Mouse (Mus musculus): ENCODE measurements around the gene Jazf1. TPM values are rescaled to one million over a fixed set of nuclear protein-coding genes. Genes with fewer than 3 reads are reported as not detected.

The Jazf1 gene
- total RNA-seq, 2 experiments from 2014 or later: 54.4 to 58.0 TPM

- intact Hi-C loops (cut with DNase I): no loop called here
- DNase-seq (ENCODE audit: low spot score in 2 of 2): no peak
Measured at GRCm38 (mm10) chr6:52887541-52888203, 180.8 kb downstream of the Jazf1 start.

GRCm38 (mm10) chr6:52883773-52884172 lies 184.7 kb downstream of the Jazf1 start:
- intact Hi-C loops (cut with DNase I): no loop called here
- DNase-seq (ENCODE audit: low spot score in 2 of 2): no peak

GRCm38 (mm10) chr6:52877176-52877575 lies 191.3 kb downstream of the Jazf1 start:
- no peak for DNase-seq (ENCODE audit: low spot score in 2 of 2)

DNA sequence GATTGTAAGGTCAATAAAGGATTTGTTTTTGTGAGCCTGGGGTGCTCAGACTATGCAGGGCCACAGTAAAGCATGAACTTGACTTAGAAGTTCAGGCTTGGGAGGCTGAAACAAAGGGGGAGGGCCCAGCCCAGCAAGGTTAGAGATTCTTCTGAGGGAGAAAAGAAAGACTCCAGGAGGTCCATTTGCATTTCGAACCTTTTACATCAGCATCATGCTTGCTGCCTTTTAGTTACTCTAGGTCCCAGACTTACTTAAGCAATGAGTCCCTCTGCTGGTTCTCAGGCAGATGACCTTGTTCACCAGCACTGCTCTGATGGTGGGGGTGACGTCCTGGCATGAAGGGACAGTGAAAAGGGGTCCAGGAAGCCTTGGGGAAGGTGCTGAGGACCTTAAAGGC lies 197.1 kb downstream of the Jazf1 start:
- no peak for DNase-seq (ENCODE audit: low spot score in 2 of 2)
- intact Hi-C loops (cut with DNase I): no loop called here

More at GRCm38 (mm10) chr6:52877176-52877575, 191.3 kb downstream of the Jazf1 start:
- intact Hi-C loops (cut with DNase I): no loop called here

DNA sequence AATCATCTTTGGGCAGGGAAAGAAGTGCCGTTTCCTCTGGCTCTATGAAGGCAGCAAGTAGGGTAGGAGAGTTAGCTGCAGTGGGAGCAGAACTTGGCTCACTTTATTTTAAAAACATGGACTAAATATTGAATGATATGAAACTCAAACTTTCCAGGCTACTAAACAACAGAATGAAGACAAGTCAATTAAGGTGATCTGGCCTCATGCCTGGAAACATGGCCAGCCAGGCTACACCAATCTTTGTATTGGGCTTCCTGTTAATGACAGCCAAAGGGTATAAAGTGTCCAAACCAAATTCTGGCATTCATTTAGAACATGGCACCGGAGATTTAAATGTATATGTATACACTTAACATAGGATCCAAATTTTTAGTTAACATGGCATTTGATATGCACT lies 199.2 kb downstream of the Jazf1 start:
- intact Hi-C loops (cut with DNase I): no loop called here
- DNase-seq (ENCODE audit: low spot score in 2 of 2): no peak

DNA sequence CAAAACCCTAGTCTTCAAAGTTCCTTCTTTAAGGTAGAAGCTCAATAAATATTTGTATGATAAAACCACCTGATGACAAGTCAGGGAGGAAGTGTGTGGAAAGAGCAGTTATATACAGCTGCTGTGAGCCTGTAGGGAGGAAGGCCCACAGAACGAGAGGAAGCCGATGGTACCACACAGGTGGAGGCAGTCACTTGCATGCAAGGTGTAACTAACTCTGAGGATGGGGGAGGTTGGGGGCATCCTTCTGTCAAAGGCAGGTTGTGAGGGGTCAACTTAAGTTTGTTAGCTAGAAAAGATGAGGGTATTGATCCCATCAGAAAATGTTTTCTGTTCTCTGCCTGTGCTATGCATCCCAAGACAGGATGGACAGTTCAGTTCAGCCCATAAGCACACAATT lies 200.1 kb downstream of the Jazf1 start:
- no peak for DNase-seq (ENCODE audit: low spot score in 2 of 2)
- intact Hi-C loops (cut with DNase I): no loop called here

- intact Hi-C loops (cut with DNase I): no loop called here
- no peak for DNase-seq (ENCODE audit: low spot score in 2 of 2)
Measured at GRCm38 (mm10) chr6:52861928-52862327, 206.5 kb downstream of the Jazf1 start.

DNA sequence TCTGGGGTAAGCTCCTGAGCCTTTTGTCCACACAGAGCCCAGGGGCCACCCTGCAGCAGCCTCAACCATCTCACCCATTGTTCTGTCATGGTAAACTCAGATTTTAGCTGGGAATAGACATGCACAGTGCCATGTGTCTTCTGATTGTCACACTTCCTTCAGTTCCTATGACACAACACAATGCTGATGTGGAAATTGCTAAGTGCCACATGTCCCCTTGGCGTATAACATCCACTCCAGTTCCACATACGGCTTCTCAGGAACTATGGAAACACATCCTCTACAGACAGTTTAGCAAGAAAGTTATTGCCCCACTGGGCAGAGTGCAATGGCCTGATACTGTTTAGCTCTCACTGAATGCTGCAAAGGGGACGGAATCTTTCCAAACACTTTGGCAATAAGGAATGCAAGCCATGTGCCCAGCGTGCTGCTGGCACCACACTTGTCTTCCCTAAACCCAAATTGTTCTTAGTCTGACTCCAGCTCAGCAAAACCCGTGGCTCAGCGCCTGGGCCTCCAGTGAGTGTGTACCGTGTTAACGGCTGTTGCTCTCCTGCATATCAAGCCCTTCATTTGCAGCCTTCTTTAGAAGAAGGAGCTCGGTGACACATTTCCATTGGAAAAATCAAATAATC lies 207.1 kb downstream of the Jazf1 start:
- peak in 1 of 2 experiments; percentile 41 for DNase-seq (ENCODE audit: low spot score in 2 of 2)

DNA sequence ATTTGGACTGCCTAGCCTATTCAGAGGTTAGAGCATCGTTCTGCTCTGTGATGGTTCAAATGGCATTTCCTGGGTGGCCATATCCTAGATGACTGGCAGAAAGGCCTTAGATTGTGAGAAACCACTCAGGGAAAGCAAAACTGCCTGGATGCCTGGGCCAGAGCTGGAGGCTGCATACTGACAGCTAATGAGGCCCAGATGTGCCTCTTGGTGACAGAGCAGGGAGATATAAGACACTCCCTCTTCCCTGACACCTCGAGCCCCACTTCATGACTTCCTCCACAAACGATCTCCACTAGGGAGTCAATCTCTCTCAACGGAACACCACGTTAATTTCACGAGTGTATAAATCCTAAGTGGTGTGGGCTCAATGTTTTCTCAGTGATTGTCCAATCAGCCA lies 207.7 kb downstream of the Jazf1 start:
- no peak for DNase-seq (ENCODE audit: low spot score in 2 of 2)
- intact Hi-C loops (cut with DNase I): no loop called here

More for the DNA sequence above, 207.1 kb downstream of the Jazf1 start:
- intact Hi-C loops (cut with DNase I): no loop called here

GRCm38 (mm10) chr6:52858911-52859431 lies 209.5 kb downstream of the Jazf1 start:
- intact Hi-C loops (cut with DNase I): no loop called here
- DNase-seq (ENCODE audit: low spot score in 2 of 2): no peak

- DNase-seq (ENCODE audit: low spot score in 2 of 2): no peak
- intact Hi-C loops (cut with DNase I): no loop called here
Measured at GRCm38 (mm10) chr6:52852404-52853107, 215.9 kb downstream of the Jazf1 start.

- intact Hi-C loops (cut with DNase I): no loop called here
- DNase-seq (ENCODE audit: low spot score in 2 of 2): no peak
Measured at GRCm38 (mm10) chr6:52851975-52852374, 216.5 kb downstream of the Jazf1 start.

GRCm38 (mm10) chr6:52851019-52851418 lies 217.4 kb downstream of the Jazf1 start:
- peak; percentile 49 to 56 for DNase-seq (ENCODE audit: low spot score in 2 of 2)
- intact Hi-C loops (cut with DNase I): no loop called here

DNA sequence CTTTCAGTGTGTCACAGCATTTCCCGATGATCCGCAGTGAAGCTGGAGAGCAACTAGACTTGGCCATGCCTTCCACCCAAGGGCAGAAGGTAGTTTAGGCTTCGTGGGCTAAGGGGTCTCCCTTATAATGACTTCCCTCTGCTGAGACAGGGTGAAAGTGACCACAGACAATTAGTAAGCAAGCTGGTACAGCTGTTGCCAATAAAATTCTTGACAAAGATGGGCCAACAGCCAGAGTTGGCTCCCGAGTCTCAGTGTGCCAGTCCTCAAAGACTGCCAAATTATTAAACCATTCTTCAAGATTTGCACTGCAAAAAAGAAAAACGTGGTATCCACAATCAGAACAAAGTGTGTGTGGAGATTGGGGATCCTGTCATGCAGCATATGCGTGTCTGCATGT lies 220.2 kb downstream of the Jazf1 start:
- intact Hi-C loops (cut with DNase I): no loop called here

DNA sequence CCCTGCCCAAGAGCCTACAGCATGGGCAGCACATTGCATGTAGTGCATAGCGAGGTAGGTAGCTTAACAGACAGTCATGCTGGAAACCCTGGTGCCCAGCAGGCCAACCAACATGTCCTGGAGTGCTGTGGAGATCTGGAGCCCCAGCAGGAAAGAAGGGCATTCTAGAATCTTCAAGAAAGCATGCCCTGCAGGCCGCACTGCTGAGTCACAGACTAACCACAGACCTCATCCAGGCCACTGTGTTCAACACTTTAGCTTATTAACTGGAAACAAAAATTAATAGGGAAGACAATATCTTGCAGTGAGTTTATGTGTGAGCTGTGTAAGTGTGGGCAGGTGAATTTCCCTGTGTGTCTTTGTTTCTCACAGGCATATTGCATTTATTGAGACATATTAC lies 222.1 kb downstream of the Jazf1 start:
- intact Hi-C loops (cut with DNase I): no loop called here
- no peak for DNase-seq (ENCODE audit: low spot score in 2 of 2)

More for the DNA sequence above, 220.2 kb downstream of the Jazf1 start:
- DNase-seq (ENCODE audit: low spot score in 2 of 2): no peak

DNA sequence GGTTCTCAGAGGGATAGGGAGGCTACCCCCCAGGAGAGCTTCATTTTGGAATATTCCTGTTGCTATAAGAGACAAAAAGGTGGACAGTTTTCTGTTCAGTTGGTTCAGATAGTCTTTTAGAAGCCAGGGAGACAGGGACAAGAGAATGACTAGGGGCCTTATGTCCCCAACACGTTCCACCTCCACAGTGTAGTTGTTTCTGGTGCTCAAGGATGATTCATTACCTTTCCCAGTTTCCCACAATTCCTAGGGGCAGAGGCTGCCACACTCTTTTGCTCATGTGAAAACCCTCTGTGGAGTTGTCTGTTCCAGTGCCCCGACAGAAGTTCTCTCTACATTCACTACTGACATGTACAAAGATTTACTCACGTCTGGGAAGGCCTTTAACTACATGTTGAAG lies 223.7 kb downstream of the Jazf1 start:
- intact Hi-C loops (cut with DNase I): loop anchor here (5.0 kb wide), 1 partner anchor 73 kb away; no protein-coding TSS in a partner anchor
- no peak for DNase-seq (ENCODE audit: low spot score in 2 of 2)

GRCm38 (mm10) chr6:52843027-52843426 lies 225.4 kb downstream of the Jazf1 start:
- DNase-seq (ENCODE audit: low spot score in 2 of 2): no peak
- intact Hi-C loops (cut with DNase I): loop anchor here (5.0 kb wide), 1 partner anchor 74 kb away; no protein-coding TSS in a partner anchor

GRCm38 (mm10) chr6:52842598-52842997 lies 225.8 kb downstream of the Jazf1 start:
- intact Hi-C loops (cut with DNase I): loop anchor here (5.0 kb wide), 1 partner anchor 75 kb away; no protein-coding TSS in a partner anchor

GRCm38 (mm10) chr6:52841611-52842010 lies 226.8 kb downstream of the Jazf1 start:
- intact Hi-C loops (cut with DNase I): loop anchor here (5.0 kb wide), 1 partner anchor 76 kb away; no protein-coding TSS in a partner anchor

More at GRCm38 (mm10) chr6:52842598-52842997, 225.8 kb downstream of the Jazf1 start:
- no peak for DNase-seq (ENCODE audit: low spot score in 2 of 2)

DNA sequence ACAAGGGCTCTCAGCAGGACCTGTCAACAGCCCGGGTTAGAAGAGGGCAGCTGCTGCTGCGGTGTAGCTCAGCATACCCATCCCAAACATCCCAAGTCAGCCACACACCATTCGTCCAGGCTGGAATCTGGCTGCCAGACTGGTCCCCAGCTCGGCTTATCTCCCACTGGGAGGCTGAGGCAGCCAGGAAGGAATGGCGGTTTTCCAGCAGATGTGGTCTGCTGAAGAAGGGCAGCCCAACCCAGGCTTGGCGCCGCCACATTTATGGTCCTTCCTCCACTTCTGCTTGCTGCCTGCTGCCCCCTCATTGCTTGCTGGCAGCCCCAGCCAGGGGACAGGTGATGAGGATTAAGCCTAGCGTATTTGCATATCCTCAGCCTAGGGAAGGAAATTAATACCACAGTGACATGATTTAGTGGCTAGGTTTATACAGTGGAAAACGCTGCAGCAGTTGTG lies 227.8 kb downstream of the Jazf1 start:
- DNase-seq (ENCODE audit: low spot score in 2 of 2): no peak
- intact Hi-C loops (cut with DNase I): loop anchor here (5.0 kb wide), 1 partner anchor 77 kb away; no protein-coding TSS in a partner anchor

More at GRCm38 (mm10) chr6:52841611-52842010, 226.8 kb downstream of the Jazf1 start:
- no peak for DNase-seq (ENCODE audit: low spot score in 2 of 2)
